Mouse (Mus musculus): Measurements from ENCODE around the gene Vmp1. TPM values are rescaled to one million over a fixed set of nuclear protein-coding genes. Genes with fewer than 3 reads are reported as not detected.

Gene Vmp1
- polyA plus RNA-seq (2012; fragmentation: generic; extraction: Trizol): 100 to 1,000 TPM in 1 of 2 experiments, 10 to 100 TPM in 1; 25.5 to 135 TPM

DNA sequence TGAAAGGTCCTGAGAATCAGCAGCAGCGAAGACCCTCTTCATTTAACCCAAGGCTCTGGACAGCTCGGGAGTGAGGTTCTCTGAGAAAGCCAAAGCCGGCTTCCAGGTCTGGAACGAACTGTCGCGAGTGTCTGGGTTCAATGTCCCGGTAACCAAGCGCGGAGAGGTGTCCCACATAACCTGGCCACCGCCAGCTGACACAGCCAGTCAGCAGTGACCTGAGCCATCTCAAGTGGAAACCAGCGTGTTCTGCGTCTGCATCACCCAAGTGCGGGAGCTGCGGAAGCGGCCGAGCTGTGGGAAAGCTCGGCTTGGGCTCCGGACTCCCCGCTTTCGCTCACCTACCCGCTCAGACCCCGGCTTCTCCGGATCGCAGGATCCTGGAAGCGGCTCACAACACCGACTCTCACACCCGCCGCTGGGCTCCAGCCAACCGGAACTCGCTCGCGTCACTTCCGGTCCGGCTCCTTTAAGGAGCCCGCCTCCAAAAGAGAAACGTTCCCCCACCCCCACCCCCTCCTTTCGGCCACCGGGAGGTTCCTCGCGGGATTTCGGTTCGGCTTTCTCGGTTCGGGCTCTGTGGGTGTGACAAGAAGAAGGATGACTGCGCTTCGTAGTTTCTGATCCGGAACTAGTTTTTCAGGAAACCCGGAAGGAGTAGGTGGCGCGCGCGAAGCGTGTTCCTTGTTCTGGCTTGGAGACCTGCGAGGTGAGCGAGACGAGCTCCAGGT is at the start of gene Vmp1, which contains the start of gene Ptrh2:
Gene Vmp1, minus strand, starts transcription at position 442 of the 731 bp plus-strand sequence.
Gene Ptrh2, plus strand, starts transcription at position 591 of the 731 bp plus-strand sequence.

DNA sequence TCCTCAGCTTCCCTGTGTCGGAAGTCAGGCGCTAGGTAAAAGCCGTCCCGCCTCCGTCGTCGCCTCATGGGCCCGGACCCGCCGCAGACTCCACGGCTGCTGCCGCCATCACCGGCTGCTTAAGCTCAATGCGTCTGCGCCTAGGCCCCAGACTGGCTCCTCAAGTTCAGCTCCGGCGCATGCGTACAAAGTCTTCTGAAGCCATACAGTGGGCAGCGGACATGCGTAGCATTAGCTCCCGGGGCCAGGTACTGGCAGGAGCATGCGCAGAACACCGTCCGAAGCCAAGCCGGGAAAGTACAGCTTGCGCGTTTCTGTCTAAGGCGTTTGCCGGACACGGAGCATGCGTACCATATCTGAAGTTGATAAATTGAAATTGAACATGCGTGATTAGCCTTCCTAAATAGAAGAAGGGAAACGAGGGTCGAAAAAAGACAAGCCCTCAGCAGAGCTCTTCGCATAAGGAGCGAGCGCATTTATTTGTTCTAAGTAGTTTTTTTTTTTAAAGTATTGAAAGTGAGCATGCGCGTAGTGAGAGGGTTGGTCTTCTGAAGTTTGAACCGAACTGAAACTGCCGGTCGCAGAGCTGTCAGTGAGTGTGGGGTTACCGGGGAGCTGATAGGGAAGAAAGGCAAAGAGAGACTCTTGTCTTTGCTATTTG is 138.9 kb downstream of the Vmp1 start, which contains the start of the genes Rps6kb1 and Tubd1:
Gene Rps6kb1, minus strand, starts transcription at position 167 of the 661 bp plus-strand sequence.
Gene Tubd1, plus strand, starts transcription at position 353 of the 661 bp plus-strand sequence.

Other genes with a start within 250 kb of the Vmp1 start
- 1 to 10 TPM in 1 of 2 experiments, under 1 TPM in 1; 0.74 to 8.2 TPM for gene Rnft1, start 199.2 kb downstream of the Vmp1 start, polyA plus RNA-seq (2012; fragmentation: generic; extraction: Trizol)
- 1 to 10 TPM; 2.9 to 9.4 TPM for gene Rps6kb1, start 139.0 kb downstream of the Vmp1 start, polyA plus RNA-seq (2012; fragmentation: generic; extraction: Trizol)
- 10 to 100 TPM in 1 of 2 experiments, 1 to 10 TPM in 1; 1.5 to 15.8 TPM for gene Tubd1, start 138.8 kb downstream of the Vmp1 start, polyA plus RNA-seq (2012; fragmentation: generic; extraction: Trizol)
- gene Ptrh2, start 149 bp upstream of the Vmp1 start, polyA plus RNA-seq (2012; fragmentation: generic; extraction: Trizol): 10 to 100 TPM; 19.1 to 23.3 TPM
- 10 to 100 TPM in 1 of 2 experiments, 1 to 10 TPM in 1; 5.5 to 77.4 TPM for gene Cltc, start 73.7 kb upstream of the Vmp1 start, polyA plus RNA-seq (2012; fragmentation: generic; extraction: Trizol)
- gene Dhx40, start 123.9 kb upstream of the Vmp1 start, polyA plus RNA-seq (2012; fragmentation: generic; extraction: Trizol): 10 to 100 TPM in 1 of 2 experiments, under 1 TPM in 1; 0.73 to 13.8 TPM